Mouse (Mus musculus) right cerebral cortex, postnatal 4 days (tissue): ENCODE data around the gene Araf.

Experiments
- DNase-seq: peaks from one replicate; pipeline ENCODE4 v3.0.0-alpha.2; 2022

Araf gene

DNA sequence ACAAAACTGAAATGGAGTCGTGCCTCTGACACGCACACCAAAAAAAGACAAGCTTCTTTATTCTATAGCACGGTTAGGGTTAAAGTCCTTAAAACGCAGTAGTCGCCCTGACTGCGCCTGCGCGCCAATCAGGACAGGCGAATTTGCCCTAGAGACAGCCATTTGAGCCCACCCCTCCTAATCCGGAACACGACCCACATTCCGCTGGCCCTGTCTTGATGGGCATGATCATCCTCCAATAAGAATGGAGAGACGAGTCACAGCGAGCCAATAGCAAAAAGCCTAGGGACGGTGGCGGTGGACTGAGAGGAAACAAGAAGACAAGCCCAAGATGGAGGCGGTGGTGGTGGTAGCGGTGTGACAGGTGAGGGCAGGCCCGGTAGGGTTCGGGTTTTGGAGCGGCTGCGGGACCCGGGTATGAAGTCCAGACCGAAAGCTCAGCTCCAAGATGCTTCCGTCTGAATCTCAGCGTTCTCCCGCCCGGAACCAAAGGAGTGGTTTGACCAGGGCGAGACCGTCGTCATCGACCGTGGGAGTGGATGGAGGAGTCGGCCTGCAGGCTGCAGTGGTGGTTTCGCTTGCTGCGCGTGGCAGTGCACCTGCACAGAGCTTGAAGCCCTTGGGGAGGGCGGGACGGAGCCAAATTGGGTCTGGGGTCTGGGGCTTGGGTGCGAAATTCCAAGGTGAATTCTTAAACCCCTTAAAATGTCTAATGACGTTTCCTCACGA lies 50.8 kb downstream of the Araf start:
- peak; percentile 77 for DNase-seq

DNA sequence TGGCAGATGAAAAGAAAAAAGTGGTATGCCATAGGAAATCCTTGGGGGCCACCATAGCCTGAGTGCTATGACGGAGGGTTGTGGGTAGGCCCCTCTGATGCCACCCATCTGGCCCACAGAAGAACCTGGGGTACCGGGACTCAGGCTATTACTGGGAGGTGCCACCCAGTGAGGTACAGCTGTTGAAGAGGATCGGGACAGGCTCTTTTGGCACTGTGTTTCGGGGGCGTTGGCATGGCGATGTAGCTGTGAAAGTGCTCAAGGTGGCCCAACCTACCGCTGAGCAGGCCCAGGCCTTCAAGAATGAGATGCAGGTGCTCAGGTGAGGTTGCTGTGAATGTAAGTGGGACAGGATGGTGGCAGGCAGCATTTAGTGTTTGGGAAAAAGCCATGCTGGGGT lies 56.2 kb downstream of the Araf start:
- no peak for DNase-seq

DNA sequence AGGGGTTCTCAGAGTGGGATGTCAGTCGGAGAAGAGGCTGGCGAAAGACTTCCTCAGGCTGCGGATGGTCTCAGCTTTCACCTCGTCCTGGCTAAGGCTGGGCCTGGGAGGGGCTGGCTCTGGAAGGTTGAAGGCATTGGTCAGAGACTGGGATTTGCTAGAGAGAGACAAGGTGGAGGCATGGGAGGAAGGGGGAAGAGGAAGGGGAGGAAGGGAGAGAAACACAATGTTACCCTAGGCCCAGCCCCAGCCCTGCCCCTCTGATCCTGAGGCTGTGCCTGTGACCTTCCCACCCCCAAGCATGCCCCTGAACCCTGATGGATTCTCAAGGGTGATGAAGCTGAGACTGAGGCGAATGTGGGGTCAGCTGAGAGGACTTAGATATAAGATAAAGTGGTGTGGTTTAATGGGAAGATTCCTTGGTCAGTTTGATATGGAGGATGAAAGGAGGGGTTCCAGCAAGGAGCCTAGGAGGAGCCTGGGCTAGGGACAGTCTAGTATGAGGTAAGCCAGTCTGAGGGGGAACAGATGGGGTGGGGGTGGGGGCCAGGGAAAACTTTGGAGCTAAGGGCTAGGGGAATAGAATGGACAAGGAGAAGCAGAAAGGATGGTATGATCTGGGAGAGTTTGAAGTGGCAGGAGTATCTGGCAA lies 64.0 kb downstream of the Araf start:
- no peak for DNase-seq

DNA sequence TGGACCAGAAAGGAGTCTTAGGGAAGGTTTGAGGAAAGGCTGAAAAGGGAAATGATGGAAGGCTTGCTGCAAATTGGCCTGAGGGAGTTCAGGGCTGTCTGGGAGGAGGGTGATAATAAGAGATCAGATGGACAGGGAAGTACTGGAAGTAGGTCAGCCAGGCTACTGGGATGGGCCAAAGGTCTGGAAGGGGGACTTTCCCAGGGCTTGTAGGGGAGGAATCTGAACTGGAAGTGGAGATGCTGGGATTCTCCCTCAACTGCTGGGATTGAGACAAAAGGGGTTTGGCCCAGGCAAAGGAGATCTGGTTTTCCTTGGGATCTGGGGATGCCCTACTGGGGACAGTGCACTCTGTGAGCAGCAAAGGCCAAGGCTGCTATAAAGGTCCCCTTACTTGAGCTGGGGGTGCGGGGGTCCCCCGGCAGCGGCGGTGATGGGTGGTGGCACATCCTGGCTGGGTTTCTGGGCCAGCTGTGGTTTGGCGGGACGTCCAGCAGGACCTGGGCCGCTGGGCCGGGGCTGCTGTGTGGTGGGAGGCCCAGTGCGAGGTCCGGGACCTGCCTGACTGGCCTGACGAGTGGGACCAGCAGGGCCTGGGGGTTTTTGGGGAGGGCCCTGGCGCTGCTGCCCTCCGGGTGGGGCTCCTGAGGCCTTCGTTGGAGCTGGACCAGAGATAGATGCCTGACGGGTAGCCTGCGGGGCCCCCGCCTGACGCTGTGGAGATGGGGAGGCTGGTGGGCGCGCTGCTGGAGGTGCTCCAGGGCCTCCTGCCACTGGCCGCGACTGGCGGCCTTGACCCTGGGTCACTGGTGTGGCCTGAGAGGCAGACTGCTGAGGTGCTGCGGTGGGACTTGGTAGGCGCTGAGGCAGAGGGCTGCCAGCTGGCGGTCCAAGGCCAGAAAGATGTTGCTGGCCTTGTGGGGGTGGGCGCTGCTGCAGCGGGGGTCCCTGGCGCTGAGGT lies 64.8 kb downstream of the Araf start:
- no peak for DNase-seq

DNA sequence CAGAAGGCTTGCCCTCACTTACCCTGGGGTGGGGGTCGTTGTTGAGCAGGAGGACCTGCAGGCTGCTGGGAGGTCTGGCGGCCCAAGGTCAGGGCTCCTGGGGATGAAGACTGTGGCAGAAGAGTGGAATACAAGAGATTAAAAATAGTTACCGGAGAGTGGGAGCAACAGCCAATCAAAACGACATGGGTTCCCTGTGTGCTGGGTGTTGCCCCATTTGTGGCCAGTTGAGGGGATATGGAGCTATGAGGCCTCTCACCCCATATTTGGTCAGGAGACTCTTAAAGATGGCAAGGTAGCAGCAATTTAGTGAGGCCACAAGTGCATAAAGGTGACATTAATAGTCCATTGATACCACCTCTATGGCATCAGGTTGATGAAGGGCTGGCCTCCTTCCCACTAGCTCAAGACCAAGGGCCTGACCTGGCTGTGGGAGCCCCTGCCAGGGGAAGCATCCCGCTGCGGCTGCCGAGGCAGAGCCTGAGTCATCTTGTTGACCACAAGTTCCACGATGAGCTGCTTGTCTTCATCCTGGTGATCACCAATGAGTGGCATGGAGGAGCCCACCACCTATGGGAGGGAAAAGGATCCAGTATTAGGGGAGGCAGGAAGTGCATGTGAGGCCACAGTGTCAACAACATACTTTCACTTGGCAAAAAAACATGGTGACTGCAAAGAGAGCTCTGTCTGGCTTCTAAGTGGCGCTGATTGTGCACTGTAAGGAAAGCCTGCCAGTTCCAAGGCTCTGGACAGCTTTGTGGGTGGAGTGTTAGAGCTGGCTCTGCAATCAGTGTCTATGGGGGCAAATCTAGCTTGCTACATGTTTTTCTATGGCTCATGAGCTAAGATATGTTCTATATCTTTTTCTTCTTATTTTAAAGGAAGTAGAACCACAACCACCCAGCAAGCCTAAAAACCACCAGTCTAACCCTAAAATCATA lies 65.8 kb downstream of the Araf start:
- DNase-seq = no peak

DNA sequence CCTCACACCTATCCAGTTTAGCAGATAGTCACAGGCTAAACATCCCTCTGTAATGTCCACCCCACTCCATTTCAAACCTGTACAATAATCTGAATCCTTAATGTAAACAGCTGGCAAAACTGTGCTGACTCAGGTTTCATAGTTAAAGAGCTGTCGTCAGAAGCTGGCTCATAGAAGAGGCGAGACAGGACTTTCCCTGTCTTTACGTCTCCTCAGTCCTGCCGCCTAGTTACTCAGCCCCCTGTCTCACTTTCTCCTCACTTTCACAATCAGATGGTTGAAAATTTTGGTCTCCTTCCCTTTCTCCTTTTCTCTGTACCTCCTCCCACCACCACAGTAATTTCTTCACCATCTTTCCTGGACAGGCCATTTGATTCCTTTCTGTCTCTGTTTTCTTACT lies 70.5 kb downstream of the Araf start:
- no peak for DNase-seq

DNA sequence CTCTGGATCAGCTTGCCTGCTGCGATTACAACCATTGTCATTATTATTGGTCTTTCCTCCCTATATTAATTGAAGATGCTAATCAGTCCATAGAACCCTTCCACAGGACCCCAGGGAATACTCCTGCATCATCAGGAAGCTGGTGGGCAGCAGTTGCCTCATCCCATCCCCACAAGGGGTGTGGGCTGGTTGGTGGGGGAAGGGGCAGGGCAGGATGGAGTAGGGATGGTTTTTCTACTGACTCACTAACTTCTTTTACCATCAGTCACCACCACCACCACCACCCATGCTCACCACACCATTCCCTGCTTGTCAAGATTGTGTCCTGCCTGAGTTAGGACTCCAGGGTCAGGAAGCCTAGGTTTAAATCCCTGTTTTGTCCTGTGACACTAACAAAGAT lies 71.6 kb downstream of the Araf start:
- no peak for DNase-seq

GRCm38 (mm10) chrX:20869962-20870513 lies 72.4 kb downstream of the Araf start, which contains the start of gene Timp1:
Gene Timp1, plus strand, starts transcription at chrX:20870166.
- no peak for DNase-seq

- DNase-seq = no peak
Measured at GRCm38 (mm10) chrX:20872928-20873500, 75.4 kb downstream of the Araf start.

GRCm38 (mm10) chrX:20875241-20875640 lies 77.6 kb downstream of the Araf start:
- no peak for DNase-seq

- no peak for DNase-seq
Measured at GRCm38 (mm10) chrX:20910074-20910473, 112.5 kb downstream of the Araf start.
